Mouse (Mus musculus): Measurements from ENCODE around the gene H60c. TPM values are rescaled to one million over a fixed set of nuclear protein-coding genes. Genes with fewer than 3 reads are reported as not detected.

H60c gene
- polyA plus RNA-seq, 1 experiment from 2014 or later = 1.5 TPM

GRCm38 (mm10) chr10:3236638-3237270 lies 30.8 kb downstream of the H60c start:
- Histone ChIP-seq H3K27me3 (no peaks in the 10 kb centered on the region), H3K9me3 (no peaks in the 10 kb centered on the region), H3K4me2 (no peak overlapping the region), H3K4me3 (no peak overlapping the region), H3K9ac (no peak overlapping the region), H3K36me3 (no peaks in the 10 kb centered on the region), H3K4me1 (no peaks in the 10 kb centered on the region), H3K27ac (no peak overlapping the region)
- WGBS = 62% methylated on average over 5 of the region's 5 CpGs
- ATAC-seq (ENCODE audit: insufficient number of reproducible peaks, insufficient read depth, low FRiP score, low TSS enrichment, low read depth) = no peak

GRCm38 (mm10) chr10:3228447-3229195 lies 39.0 kb downstream of the H60c start:
- no peak for ATAC-seq (ENCODE audit: insufficient number of reproducible peaks, insufficient read depth, low FRiP score, low TSS enrichment, low read depth)

More at GRCm38 (mm10) chr10:3228447-3229195, 39.0 kb downstream of the H60c start:
- Histone ChIP-seq H3K9ac (no peak overlapping the region), H3K9me3 (no peaks in the 10 kb centered on the region), H3K4me1 (no peaks in the 10 kb centered on the region), H3K27me3 (no peaks in the 10 kb centered on the region), H3K27ac (no peak overlapping the region), H3K4me2 (no peak overlapping the region), H3K4me3 (no peak overlapping the region), H3K36me3 (no peaks in the 10 kb centered on the region)
- WGBS = 77% methylated on average over 2 of the region's 2 CpGs

Other genes with a start within 250 kb of the H60c start
- 11.4 and 12.4 TPM in 2 replicates for gene Ppp1r14c, start 98.3 kb upstream of the H60c start, polyA plus RNA-seq (2015; fragmentation: Nextera tagmentation; extraction: Ambion mirVana)